Mouse (Mus musculus): Measurements from ENCODE around the gene Gcnt1.

Gcnt1 gene

DNA sequence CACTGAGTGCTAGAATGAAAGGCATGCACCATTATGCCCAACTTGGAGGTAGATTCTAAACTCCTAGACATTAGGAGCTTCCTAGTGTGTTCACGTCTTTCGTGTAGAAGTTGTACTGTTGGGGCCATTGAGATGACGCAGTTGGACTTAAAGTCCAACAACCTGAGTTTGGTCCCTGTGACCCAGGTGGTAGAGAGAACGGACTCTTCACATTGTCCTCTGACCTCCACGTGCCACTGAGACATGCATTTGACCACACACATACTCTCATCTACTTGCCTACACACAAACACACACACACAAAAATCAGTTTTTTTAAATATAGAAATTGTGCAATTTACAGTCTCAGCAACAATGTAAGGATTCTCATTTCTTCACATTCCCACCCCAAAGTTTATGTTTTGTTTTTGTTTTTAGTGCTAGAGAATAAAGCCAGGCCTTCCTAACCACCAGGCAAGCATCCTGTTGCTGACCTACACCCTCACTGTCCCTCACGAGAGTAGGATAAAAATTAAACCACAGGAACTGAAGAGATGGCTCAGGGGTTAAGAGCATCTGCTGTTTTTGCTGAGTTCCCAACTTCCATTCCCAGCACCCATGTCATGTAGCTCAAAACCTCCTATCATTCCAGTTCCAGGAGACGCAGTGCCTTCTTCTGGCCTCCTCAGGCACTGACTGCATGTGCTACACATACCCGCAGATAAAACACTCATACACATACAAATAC, 6.1 kb downstream of the Gcnt1 start:
- no peak for DNase-seq (ENCODE audit: low spot score in 2 of 2)

DNA sequence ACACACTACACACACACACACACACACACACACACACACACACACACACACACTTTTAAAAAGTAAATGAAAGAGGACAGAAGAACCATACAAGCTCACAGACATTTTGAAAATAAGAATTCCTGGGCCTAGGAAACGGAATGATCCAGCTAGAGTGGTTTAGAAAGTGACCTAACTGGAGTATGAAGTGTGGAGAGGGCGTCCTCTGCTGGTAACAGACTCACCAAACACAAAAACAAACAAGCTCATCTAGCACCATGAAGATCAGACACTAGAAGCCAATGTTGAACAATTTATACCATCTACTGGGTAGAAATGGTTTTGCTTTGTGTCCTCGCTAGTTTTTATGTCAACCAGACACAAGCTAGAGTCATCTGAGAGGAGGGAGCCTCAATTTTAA, 7.9 kb downstream of the Gcnt1 start:
- peak in 1 of 2 experiments; percentile 37 for DNase-seq (ENCODE audit: low spot score in 2 of 2)

DNA sequence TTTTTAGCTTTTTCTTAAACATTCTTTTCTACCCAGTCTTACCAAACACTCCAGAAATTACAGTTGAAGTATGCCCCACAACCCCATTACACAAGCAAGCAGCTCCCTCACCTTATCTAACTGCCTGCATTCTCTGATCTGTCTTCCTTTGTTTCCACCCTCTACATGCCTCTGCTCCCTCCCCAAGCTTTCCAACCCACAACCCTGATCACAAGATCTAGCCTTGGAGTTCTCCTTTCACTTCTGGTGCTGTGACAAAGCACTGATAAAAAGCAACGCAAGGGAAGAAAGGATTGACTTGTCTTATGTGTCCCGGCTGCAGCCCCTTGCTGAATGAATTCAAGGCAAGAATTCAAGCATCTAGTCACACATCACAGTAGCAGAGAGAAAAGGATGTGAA, 11.5 kb downstream of the Gcnt1 start:
- no peak for DNase-seq (ENCODE audit: low spot score in 2 of 2)

DNA sequence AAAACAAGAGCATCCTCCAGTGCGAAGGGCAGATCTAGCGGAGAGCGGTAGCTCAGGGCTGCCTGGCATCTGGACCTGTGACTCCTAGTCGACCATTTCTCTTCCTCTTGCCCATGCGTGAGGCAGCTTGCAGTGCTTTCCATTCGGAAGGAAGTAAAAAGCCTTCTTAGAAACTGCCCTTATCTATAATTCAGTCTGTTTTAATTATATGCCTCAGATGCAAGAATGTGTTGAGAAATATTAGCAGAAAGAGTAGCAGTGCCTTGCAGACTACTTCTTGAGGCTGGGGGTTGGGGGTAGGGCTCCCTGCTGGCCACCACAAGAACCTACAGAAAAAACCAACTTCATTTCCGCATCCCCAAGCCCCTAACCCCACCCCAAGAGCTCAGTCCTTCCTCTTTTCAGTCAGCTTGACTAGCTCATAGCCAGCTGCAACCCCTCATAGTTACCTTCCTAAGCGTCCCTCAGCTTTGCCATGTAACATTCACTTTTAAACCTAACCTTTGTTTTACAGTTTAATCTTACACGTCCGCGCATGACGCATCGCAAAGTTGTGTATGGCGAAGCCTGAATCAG, 13.2 kb downstream of the Gcnt1 start:
- no peak for DNase-seq (ENCODE audit: low spot score in 2 of 2)

DNA sequence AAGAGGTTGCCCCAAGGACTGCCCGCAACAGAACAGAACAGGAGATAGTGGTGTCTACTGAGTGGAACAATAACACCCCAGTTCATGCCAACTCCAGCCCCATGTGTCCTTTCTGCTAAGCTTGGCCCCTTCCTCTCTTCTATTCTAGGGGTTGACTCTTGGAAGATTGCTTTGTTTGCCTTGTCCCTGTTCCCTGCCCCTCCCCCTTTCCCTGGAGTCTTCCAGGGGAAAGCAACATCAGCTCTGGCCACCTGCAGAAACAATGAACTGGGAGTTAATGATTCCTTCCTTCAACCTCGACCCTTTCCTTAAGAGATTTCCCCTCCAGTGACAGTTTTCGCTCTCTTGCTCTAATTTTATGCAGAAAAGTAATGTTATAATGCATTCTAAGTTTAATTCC, 15.3 kb downstream of the Gcnt1 start:
- no peak for DNase-seq (ENCODE audit: low spot score in 2 of 2)

DNA sequence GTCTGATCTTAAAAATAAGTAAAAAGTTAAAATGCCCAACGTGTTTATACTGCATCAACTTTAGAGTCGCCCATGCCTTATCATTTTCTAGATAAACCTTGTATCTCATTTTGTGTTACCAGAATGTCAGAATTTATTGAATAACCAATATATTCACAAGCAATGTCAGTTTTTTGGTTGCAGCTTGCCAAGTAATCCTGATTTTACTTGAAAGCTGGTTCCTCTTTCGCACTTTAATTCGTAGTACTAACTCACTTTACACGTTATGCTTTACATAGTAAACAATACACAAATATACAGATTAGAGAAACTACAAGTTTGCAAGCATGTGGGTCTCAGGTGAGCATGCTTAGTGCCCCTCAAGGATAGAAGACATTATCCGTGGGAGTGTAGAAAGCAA, 15.7 kb downstream of the Gcnt1 start:
- DNase-seq (ENCODE audit: low spot score in 2 of 2): no peak

DNA sequence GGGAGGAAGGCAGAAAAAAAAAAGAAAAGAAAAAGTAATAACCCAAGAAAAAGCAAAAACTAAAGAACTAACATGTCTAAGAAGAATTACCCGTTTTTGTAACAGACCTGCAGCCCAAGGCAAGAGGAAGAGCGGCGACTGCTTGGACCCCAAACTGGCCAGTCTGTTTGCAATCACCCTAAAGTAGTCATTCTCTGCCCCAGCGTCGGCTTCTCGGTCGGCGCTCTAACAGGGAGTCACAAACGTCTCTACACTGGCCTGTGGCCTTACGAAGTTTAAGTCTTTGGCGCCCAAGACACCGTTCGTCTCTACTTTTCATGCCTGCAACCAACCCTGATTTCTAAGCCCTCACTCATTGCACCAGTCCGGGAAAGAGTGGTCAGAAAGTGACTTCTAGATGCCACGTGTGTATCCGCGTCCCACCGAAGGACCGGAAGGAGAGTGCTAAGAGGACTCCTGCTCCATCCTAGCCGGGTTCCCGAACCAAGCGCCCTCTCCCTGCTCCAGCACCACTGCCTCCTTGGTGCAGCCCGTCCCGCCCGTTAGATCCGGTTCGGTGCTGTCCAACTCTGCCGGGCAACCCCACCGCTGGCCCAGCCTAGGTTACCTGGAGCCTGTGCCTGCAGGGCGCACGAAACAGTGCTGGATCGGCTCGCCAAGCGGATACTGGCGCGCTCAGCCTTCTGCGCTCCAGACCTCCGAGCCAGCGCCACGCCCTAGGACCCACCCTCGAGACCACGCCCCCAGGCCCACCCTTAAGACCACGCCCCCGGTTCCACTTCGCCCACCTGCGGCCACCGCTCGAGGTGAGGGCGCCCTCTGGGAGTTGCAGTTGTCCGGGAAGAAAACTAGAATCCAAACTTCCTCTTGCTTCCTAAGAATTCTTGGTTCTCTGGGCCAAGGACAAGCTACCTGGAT, 16.4 kb downstream of the Gcnt1 start:
- peak in 1 of 2 experiments; percentile 13 for DNase-seq (ENCODE audit: low spot score in 2 of 2)

DNA sequence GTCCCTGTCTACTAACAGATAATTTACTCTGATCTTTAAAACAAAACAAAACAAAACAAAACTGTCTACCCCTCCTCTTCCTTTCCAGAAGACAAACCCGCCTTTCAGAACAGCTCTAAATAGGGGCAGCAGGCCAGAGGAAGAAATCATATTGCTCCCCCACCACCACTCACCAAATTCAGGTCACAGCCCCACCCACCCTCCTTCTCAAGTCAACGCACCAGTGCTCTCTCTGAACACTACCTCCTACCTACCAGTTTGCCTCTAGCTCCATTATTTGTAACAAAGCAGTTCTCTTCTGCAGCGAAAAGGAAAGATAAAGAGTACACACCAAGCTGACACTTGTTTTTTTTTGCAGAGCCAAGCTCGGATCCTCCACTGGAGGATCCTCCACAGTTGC, 17.3 kb downstream of the Gcnt1 start:
- DNase-seq (ENCODE audit: low spot score in 2 of 2): no peak

DNA sequence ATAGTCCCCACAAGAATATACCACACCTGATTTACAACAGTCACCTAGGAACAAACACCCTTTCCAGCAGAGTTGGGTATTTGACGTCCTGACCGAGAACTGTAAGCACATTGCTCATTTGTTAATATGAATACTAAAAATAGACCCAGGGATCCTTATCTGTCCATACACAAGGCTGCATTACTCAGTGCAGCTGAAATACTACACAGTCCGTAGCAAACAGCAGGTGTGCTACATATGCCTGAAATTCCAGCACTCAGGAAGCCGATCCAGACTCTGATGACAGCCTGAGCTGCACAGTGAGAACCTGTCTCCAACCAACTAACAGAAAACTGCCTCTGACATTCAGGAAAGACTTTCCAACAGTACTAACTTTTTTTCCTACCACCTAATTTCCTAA, 17.8 kb downstream of the Gcnt1 start:
- DNase-seq (ENCODE audit: low spot score in 2 of 2): no peak

DNA sequence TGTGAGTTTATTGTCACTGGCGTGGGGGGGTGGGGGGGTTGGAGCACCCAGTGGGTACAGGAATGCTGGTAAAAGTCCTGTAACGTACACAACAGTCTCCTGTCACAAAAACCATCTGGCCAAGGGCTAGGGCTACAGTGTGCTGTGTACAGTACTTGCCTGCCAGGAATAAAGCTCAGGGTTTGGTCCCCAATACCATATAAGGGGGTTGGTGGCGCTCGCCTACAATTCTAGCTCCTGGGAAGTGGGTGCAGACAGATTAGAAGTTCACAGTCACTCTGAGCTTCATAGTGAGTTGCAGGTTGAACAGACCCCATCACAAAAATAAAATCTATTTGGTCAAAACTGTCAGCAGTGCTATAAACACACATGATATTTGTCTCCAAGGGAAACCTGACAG, 18.3 kb downstream of the Gcnt1 start:
- no peak for DNase-seq (ENCODE audit: low spot score in 2 of 2)

DNA sequence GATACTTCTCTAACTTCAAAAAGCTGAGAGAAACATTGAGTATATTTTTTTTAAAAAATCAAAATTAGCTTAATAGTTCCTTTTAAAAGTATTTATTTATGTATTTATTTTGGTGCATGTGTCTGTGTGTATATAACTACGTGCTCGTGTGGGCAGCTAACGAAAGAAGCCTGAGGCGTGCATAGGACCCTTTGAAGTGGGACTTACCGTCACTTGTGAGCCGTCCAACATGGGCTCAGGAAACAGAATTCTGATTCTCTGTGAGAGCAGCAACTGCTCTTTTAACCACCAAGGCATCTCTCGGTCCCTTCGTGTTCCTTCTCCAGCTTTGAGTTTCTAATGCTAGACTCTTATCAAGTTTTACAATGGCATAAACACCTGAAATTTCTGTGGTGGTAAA, 18.9 kb downstream of the Gcnt1 start:
- no peak for DNase-seq (ENCODE audit: low spot score in 2 of 2)

DNA sequence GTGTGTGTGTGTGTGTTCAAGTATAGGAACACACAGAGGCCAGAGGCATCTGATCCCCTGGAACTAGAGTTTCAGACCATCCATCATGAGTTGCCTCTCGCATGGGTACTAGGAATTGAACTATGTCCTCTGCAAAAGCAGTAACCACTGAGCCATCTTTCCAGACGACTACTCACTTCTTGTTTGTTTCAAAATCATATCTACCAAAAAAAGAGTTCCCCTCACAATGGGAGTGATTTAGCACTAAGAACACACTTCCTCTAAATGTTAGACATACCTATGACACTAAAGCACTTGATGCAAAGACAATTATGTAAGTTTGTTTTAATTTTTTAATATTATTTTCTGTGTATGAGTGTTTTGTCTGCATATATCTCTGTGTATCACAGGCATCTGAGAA, 24.8 kb downstream of the Gcnt1 start:
- DNase-seq (ENCODE audit: low spot score in 2 of 2): no peak

DNA sequence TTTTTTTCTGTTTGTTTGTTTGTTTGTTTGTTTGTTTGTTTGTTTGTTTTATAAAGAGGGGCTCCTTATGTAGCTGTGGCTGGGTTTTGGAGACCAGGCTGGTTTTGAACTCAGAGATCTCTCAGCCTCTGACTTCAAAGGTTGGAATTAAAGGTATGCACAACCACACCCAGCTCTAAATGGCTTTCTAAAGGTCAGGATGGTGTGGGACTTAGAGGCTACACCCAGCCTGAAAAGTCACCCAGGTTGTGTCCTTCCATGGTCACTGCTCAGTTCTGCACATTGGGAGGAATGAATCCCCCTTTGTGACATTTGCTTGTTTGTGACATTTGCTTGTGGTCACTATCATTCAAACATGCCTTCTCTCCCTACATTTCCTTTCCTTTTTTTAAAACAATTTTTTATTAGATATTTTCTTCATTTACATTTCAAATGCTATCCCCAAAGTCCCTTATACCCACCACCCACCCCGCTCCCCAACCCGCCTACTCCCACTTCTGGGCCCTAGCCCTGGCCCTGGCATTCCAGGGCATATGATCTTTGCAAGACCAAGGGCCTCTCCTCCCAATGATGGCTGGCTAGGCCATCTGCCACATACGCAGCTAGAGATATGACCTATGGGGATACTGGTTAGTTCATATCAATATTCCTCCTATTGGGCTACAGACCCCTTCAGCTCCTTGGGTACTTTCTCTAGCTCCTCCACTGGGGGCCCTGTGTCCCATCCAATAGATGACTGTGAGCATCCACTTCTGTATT, 25.7 kb downstream of the Gcnt1 start:
- no peak for DNase-seq (ENCODE audit: low spot score in 2 of 2)

DNA sequence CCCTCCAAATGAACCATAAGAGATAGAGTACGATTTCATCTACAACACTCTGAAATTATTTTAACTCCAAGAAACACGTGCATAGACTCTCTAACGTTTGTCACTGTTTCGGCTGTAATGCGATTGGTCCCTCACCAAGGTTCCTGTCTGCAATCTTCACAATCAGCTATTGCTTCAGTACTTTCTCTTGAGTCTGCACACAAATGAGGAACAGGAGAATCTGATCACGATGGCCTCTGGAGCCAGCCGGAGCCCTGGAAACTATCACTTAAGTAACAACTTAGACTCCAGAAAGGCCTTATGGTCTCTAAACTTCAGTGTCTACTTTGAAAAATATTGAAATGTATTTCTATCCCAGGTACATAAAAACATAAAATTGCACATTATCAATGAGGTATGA, 27.8 kb downstream of the Gcnt1 start:
- no peak for DNase-seq (ENCODE audit: low spot score in 2 of 2)

DNA sequence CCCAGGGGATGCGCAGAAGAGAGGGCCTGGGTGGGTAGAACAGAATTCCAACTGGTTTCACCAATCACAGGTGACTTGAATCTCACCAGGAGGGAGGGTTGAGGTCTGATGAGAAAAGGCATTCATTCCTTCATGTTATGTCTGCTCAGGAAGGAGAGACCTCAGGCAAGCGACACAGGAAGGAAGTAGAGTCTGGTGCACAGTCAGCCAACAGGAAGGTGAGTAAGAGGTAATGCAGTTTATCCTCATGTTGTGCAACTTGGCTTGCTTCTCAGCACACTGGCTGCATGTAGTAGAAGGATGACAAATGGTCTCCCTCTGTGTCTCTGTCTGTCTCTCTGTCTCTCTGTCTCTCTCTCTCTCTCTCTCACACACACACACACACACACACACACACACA, 33.1 kb downstream of the Gcnt1 start:
- no peak for DNase-seq (ENCODE audit: low spot score in 2 of 2)

DNA sequence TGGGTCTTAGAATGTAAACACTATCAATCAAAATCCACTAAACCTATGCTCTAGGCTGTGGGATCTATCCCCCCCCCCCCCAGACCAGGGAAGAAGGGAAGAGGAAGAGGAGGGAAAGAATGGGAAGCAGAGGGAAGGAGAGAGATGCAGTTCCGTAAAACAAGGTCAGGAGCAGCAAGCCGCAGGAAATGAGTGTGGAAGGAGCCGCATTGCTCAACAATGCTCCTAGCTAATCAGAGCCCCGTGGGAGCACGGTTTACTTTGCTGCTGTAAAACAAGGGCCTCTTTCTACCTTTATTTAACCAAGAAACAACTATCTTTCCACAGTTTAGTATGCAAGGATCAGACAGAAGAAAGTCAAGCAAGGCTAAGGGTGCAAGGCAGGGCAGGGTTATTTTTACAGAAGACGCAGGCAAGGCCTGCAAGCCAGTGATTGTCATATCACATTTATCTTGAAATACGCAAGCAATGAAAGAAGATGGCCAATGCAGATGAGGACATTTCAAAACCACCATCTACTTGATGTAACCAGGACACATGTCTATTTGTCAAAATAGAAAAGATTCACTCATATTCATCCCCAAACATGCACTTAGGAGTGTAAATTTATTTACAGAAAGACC, 35.5 kb downstream of the Gcnt1 start:
- no peak for DNase-seq (ENCODE audit: low spot score in 2 of 2)

DNA sequence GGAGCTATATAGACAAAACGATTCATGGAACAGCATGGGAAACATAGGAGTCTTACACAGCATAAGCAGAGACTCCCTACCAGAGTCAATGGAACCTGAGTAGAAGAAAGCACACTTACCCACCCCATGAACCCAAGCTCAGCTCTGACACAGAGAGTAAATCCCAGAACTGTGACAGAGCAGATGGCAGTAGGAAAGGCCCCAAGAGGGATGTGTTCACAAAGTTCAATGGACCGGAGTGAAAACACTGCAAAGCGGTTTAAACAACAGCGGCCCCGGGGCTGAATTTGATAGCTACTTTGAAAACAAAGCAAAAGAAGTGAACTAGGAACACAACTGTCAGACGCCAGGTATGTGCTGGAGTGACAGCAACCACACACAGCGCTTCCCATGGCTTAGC, 36.0 kb downstream of the Gcnt1 start:
- no peak for DNase-seq (ENCODE audit: low spot score in 2 of 2)

DNA sequence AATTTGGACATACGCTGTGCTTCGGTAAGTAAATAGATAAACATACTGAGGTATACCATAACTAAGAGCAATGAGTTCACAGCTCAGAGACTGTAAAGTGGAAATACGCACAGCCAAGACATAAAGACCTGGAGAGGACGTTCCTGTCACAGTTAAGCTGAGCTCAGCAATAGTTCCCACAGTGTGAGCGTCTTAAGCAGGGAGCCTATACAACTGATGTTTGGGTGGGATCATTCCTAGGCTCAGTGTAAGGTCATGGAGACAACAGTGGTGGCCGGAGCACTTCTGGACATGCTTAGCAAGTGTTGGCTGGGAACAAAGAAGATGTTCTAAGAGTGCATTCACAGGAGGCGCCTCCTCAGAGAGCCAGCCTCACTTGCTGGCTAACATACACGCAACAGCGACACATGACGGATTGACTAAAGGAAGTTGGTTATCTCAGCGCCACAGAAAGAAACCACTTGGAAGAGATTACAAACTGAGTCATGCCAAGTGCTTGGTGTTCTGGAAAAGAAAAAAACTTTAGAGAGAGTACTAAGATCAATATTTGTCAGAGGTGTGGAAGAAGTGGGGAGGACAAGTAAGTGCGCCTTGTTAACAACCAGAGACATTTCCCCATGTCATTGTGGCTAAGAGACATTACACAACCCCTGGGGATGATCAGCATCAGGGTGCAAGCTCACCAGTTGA, 37.9 kb downstream of the Gcnt1 start:
- no peak for DNase-seq (ENCODE audit: low spot score in 2 of 2)

DNA sequence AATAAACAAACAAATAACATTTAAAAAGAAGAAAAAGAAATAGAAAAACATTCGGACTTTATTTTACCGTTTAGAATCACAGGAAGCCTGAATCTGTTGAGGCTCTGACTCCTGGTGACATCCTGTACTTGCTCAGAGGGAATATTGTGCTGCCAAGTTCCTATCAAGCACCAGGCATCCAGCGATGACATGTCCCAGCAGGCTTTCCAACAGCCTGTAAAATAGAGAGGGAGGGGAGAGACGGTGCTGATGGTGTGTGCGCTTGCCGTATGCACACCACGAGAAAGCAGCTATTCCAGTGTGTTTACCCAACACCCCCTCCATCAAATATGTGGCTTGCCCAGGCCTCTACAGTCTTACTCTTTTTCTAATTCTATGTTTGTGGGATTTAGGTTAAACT, 39.6 kb downstream of the Gcnt1 start:
- no peak for DNase-seq (ENCODE audit: low spot score in 2 of 2)

DNA sequence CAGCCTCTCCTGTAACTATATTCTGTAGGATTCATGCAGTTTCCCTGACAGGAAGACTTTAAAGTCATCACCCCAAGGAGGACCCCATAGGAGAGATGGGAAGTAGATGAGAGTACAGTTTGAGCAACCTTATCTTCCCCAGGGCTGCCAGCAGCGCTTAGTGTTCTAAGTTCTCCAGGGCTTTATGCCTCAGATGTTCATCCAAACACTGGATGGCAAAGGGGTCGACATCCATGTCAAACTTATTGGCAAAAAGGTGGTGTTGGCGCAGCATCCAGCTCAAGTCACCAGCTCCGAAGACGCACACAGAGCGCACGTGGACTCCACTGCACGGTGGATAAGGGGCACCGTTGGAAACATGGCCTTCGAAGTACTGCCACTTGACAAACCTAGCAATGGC, 43.7 kb downstream of the Gcnt1 start:
- DNase-seq (ENCODE audit: low spot score in 2 of 2): no peak

DNA sequence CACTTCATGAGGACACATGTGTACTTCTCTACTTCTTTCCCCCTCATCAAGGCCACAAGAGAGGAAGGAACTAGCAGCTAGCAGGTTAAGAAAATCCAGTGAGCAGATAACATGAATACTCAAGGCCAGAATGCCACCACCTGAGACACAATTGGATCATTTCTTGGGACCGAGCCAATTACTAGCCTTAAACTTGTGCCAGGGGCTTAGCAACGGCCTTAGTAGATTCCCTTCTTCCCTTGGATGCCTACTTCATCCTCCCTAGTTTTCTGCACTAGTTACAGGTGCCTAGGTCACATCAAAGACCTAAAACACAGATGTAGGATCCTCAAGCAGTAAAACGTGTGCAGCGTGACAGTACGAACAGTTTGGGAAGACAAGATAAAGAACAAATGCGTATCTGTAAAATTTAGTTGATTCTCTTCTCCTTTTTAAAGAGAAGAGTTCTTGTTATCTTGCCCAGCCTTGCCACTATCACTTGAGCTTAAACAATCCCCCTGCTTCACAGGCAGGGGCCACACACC, 44.7 kb downstream of the Gcnt1 start:
- DNase-seq (ENCODE audit: low spot score in 2 of 2): no peak

All from cerebellum, postnatal 4 days (tissue).